In the genomic region with DNA sequence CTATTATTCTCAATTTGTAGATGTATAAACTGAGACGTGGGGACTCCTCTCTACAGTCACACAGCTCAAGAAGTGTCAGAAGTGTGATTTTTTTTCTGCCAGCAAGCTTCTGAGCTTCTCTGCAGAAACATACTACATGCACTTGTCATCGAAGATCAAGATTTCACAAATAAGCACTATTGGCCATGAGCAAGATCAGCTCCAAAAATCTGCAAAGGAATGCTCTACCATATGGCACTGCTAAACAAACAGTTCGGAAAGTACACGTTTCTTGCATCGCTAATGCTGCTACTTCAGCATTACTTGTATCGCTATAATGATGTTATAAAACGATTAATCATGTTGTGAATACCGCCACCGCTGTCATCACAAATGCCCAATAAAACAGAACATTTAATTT, we compare ENCODE assay signal across 23 mouse cellular contexts. TPM values are rescaled to one million over a fixed set of nuclear protein-coding genes. Genes with fewer than 3 reads are reported as not detected.
DNase-seq lines count a peak whose midpoint lies in the region; ATAC-seq lines count a peak whose summit lies in the region.
"Had no signal": no experiment of that assay in that cellular context is flagged by ENCODE, and none has a peak within 500 bp of the region (broad histone marks: within the 10 kb centered on the region; RNA-seq: fewer than 3 reads in every experiment).

No protein-coding gene starts in this region.

- no peaks in the 10 kb centered on the region for H3K9me3 ChIP-seq in forebrain, embryonic 13.5 days (replicated peaks)
- H3K9me3 ChIP-seq in forebrain, embryonic 12.5 days: no peaks in the 10 kb centered on the region
- H3K9me3 ChIP-seq in forebrain, embryonic 15.5 days: no peaks in the 10 kb centered on the region
- no peaks in the 10 kb centered on the region for H3K9me3 ChIP-seq in forebrain, embryonic 10.5 days
- H3K9me3 ChIP-seq: embryonic facial prominence, embryonic 13.5 days; embryonic facial prominence, embryonic 15.5 days; G1E had no signal

- 85% methylated on average over 9 of the region's 9 CpGs for WGBS in forebrain, embryonic 13.5 days
- WGBS in forebrain, embryonic 12.5 days: 89% methylated on average over 9 of the region's 9 CpGs
- WGBS in forebrain, embryonic 15.5 days: 73% methylated on average over 9 of the region's 9 CpGs
- 96% methylated on average over 9 of the region's 9 CpGs for WGBS in forebrain, embryonic 10.5 days

- DNase-seq in forebrain, embryonic 10.5 days (ENCODE audit: extremely low spot score, low spot score): no peak
- peak; percentile 16 to 30 for DNase-seq in layer of hippocampus, adult 18-20 months (ENCODE audit: low spot score in 2 of 2)
- no peak for DNase-seq in layer of hippocampus, postnatal 14 days (ENCODE audit: low spot score in 2 of 2)
- DNase-seq: adrenal gland, adult 8-10 months; adrenal gland, postnatal 14 days; adrenal gland, postnatal 36 days; B cell, adult 2 months; cerebellum, adult 11 months; cerebellum, adult 18-20 months; cerebellum, adult 8-10 months; cerebellum, adult 9-11 months; cerebellum, postnatal 14 days; cerebellum, postnatal 36 days; embryo, embryonic 11 days had no signal

- no peak overlapping the region for H3K9ac ChIP-seq in forebrain, embryonic 13.5 days
- H3K9ac ChIP-seq in forebrain, embryonic 12.5 days: no peak overlapping the region
- no peak overlapping the region for H3K9ac ChIP-seq in forebrain, embryonic 15.5 days (replicated peaks)
- H3K9ac ChIP-seq: embryonic facial prominence, embryonic 13.5 days; embryonic facial prominence, embryonic 15.5 days had no signal

- no peak overlapping the region for H3K4me2 ChIP-seq in forebrain, embryonic 13.5 days
- H3K4me2 ChIP-seq in forebrain, embryonic 12.5 days: no peak overlapping the region
- no peak overlapping the region for H3K4me2 ChIP-seq in forebrain, embryonic 15.5 days (replicated peaks)
- H3K4me2 ChIP-seq: embryonic facial prominence, embryonic 13.5 days; embryonic facial prominence, embryonic 15.5 days had no signal

- 0 out of 2 replicates have a peak, but pooled peaks have one; percentile 16 for ATAC-seq in forebrain, embryonic 13.5 days
- no peak for ATAC-seq in forebrain, embryonic 12.5 days (ENCODE audit: low FRiP score)
- 0 out of 2 replicates have a peak, but pooled peaks have one; percentile 35 for ATAC-seq in forebrain, embryonic 15.5 days (replicated peaks)
- ATAC-seq: Patski had no signal

- no peaks in the 10 kb centered on the region for H3K27me3 ChIP-seq in forebrain, embryonic 13.5 days
- no peaks in the 10 kb centered on the region for H3K27me3 ChIP-seq in forebrain, embryonic 12.5 days
- H3K27me3 ChIP-seq in forebrain, embryonic 15.5 days: no peaks in the 10 kb centered on the region
- no peaks in the 10 kb centered on the region for H3K27me3 ChIP-seq in forebrain, embryonic 10.5 days (ENCODE audit: poor library complexity, severe bottlenecking)
- H3K27me3 ChIP-seq: CH12.LX; embryonic facial prominence, embryonic 13.5 days; embryonic facial prominence, embryonic 15.5 days had no signal

- H3K27ac ChIP-seq in forebrain, embryonic 13.5 days: no peak overlapping the region
- H3K27ac ChIP-seq in forebrain, embryonic 12.5 days: no peak overlapping the region
- H3K27ac ChIP-seq in forebrain, embryonic 15.5 days (replicated peaks): no peak overlapping the region
- no peak overlapping the region for H3K27ac ChIP-seq in forebrain, embryonic 10.5 days
- H3K27ac ChIP-seq: embryonic facial prominence, embryonic 13.5 days; embryonic facial prominence, embryonic 15.5 days had no signal

- H3K4me1 ChIP-seq in forebrain, embryonic 13.5 days: peaks cover 4% of the 10 kb centered on the region; the same call in 1 of the 2 replicates
- H3K4me1 ChIP-seq in forebrain, embryonic 12.5 days: no peaks in the 10 kb centered on the region
- peaks cover 9% of the 10 kb centered on the region for H3K4me1 ChIP-seq in forebrain, embryonic 15.5 days
- no peaks in the 10 kb centered on the region for H3K4me1 ChIP-seq in forebrain, embryonic 10.5 days
- H3K4me1 ChIP-seq: embryonic facial prominence, embryonic 13.5 days; embryonic facial prominence, embryonic 15.5 days had no signal

- H3K36me3 ChIP-seq in forebrain, embryonic 13.5 days (ENCODE audit: poor library complexity, severe bottlenecking): no peaks in the 10 kb centered on the region
- no peaks in the 10 kb centered on the region for H3K36me3 ChIP-seq in forebrain, embryonic 12.5 days (replicated peaks)
- no peaks in the 10 kb centered on the region for H3K36me3 ChIP-seq in forebrain, embryonic 15.5 days
- H3K36me3 ChIP-seq in forebrain, embryonic 10.5 days (replicated peaks): no peaks in the 10 kb centered on the region
- H3K36me3 ChIP-seq: embryonic facial prominence, embryonic 13.5 days; embryonic facial prominence, embryonic 15.5 days; G1E had no signal

- no peak overlapping the region for H3K4me3 ChIP-seq in forebrain, embryonic 13.5 days
- no peak overlapping the region for H3K4me3 ChIP-seq in forebrain, embryonic 12.5 days (replicated peaks)
- H3K4me3 ChIP-seq in forebrain, embryonic 15.5 days: no peak overlapping the region
- H3K4me3 ChIP-seq in forebrain, embryonic 10.5 days: no peak overlapping the region
- H3K4me3 ChIP-seq: embryonic facial prominence, embryonic 13.5 days; embryonic facial prominence, embryonic 15.5 days; erythroblast, embryonic 14.5 days had no signal

RNA-seq across cellular contexts. Expression of a gene that starts 22.0 kb away (rescaled TPM):
- 0.69 and 1.3 TPM in 2 replicates for polyA plus RNA-seq in forebrain, embryonic 13.5 days (2015; fragmentation: Nextera tagmentation; extraction: Ambion mirVana)
- 1.0 and 1.5 TPM in 2 replicates for polyA plus RNA-seq in forebrain, embryonic 12.5 days (2016; fragmentation: Nextera tagmentation; extraction: Ambion mirVana)
- polyA plus RNA-seq in forebrain, embryonic 15.5 days (2015; fragmentation: Nextera tagmentation; extraction: Ambion mirVana): 1.3 and 1.4 TPM in 2 replicates
- polyA plus RNA-seq in forebrain, embryonic 10.5 days (2016; fragmentation: Nextera tagmentation; extraction: Ambion mirVana): 1.7 and 2.1 TPM in 2 replicates
- total RNA-seq in layer of hippocampus, adult 18-20 months (2021): 1 to 10 TPM; 1.2 to 1.5 TPM
- total RNA-seq in layer of hippocampus, postnatal 14 days (2021): 1 to 10 TPM in 1 of 2 experiments, under 1 TPM in 1; 0.93 to 1.4 TPM
- polyA plus RNA-seq: erythroblast, embryonic 14.5 days; Patski had no signal

Comparison
In these comparisons a context has a peak if more than half of its experiments do, and no peak if none do; other contexts are left out.
1. DNase-seq: peak in layer of hippocampus, adult 18-20 months (2 of 2); none in forebrain, embryonic 10.5 days (single experiment) and layer of hippocampus, postnatal 14 days (0 of 2).